Mouse (Mus musculus): ENCODE data around the gene Magi2. TPM values are rescaled to one million over a fixed set of nuclear protein-coding genes. Genes with fewer than 3 reads are reported as not detected.

The Magi2 gene
- polyA plus RNA-seq, 1 experiment from 2014 or later = 1.9 TPM

DNA sequence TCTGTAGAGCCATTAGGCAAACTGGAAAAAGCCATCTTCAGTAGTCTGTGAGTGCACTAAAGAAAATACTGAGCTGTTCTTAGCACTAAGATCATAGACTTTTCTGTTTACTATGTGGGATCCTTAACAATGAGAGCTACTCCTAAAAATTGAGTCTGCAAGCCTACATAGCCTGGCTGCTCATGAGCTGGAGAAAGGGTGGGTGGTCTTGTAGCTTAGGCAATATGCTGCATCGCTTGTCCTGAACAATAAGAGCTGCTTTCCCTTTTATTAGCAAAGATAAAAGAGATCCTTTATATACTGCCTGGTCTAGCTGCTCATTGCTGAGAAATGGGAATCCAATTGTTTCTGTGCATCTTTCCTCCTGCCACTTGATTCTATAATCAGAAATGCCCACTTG lies 841.7 kb downstream of the Magi2 start:
- Histone ChIP-seq H3K4me3 (ENCODE audit: low read depth, low read length) (no peak overlapping the region), H3K4me1 (ENCODE audit: insufficient read depth, low read depth, low read length) (no peaks in the 10 kb centered on the region), H3K4me2 (replicated peaks; ENCODE audit: low read depth, low read length) (no peak overlapping the region), H3K9me3 (ENCODE audit: low read length) (no peaks in the 10 kb centered on the region), H3K27ac (ENCODE audit: low read length) (no peak overlapping the region), H3K9ac (replicated peaks; ENCODE audit: low read depth) (no peak overlapping the region), H3K36me3 (ENCODE audit: insufficient read depth, low read length) (no peaks in the 10 kb centered on the region), H3K27me3 (replicated peaks; ENCODE audit: insufficient read depth, low read length) (no peaks in the 10 kb centered on the region)
- TF ChIP-seq CTCF (IDR thresholded peaks at IDR 0.05) (no peak), EP300 (IDR thresholded peaks at IDR 0.05) (no peak)
- DNase-seq (ENCODE audit: low spot score) = no peak
- 73% methylated on average over 1 of the region's 1 CpGs for WGBS
- ATAC-seq = no peak

DNA sequence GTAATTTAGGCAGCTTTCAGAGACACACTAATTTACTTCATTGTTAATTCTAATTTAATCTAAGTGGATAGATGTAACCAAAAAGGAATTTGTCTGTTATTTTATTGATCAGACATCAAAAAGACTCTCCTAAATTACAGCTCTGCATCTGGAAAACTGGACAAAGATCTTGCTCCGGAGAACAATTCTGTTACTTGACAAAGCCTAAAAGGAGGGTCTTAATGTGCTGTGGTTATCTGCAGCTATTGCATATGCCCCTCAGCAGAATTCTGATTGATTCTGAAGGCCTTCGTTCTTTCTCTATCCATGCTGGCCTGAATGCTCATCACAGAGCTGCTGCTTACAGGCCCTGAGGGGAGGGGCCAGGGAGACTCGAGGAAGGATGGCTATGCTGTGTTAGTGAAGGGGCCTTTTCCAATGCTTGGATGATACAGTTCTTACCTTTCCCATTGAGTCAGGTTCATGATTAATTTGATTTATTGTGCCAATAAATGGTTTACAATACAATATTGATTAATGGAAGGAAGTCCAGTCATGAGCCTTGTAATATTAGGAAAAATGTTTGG lies 842.2 kb downstream of the Magi2 start:
- H3K4me3 ChIP-seq (ENCODE audit: low read depth, low read length) = no peak overlapping the region
- TF ChIP-seq CTCF (IDR thresholded peaks at IDR 0.05) (no peak), EP300 (IDR thresholded peaks at IDR 0.05) (no peak)
- no peak for ATAC-seq
- no peak overlapping the region for H3K4me2 ChIP-seq (replicated peaks; ENCODE audit: low read depth, low read length)
- H3K27ac ChIP-seq (ENCODE audit: low read length) = no peak overlapping the region
- DNase-seq (ENCODE audit: low spot score) = no peak
- no peaks in the 10 kb centered on the region for H3K36me3 ChIP-seq (ENCODE audit: insufficient read depth, low read length)
- no peaks in the 10 kb centered on the region for H3K27me3 ChIP-seq (replicated peaks; ENCODE audit: insufficient read depth, low read length)
- no peaks in the 10 kb centered on the region for H3K9me3 ChIP-seq (ENCODE audit: low read length)
- no peaks in the 10 kb centered on the region for H3K4me1 ChIP-seq (ENCODE audit: insufficient read depth, low read depth, low read length)
- no peak overlapping the region for H3K9ac ChIP-seq (replicated peaks; ENCODE audit: low read depth)
- WGBS = 64% methylated on average over 3 of the region's 3 CpGs

DNA sequence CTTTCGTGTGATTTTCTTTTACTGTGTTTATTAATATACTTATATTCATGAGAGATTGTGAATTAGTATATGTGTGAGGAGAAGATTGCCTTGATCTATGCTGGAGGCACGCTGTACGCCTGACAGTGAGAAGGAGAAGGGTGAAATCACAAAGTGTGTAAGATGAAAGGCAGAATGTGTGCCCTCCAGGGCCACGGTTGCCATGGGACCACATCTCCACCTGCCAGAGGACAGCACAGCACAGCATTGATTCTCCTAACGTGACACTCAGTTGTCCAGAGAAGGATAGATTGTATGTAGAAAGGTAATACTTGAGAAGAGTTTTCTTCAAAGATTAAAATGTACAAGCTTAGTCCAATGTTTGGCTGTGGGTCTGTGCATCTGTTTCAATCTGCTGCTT lies 847.3 kb downstream of the Magi2 start:
- Histone ChIP-seq H3K9me3 (ENCODE audit: low read length) (no peaks in the 10 kb centered on the region), H3K9ac (replicated peaks; ENCODE audit: low read depth) (no peak overlapping the region), H3K4me2 (replicated peaks; ENCODE audit: low read depth, low read length) (no peak overlapping the region), H3K4me1 (ENCODE audit: insufficient read depth, low read depth, low read length) (no peaks in the 10 kb centered on the region), H3K27me3 (replicated peaks; ENCODE audit: insufficient read depth, low read length) (no peaks in the 10 kb centered on the region), H3K27ac (ENCODE audit: low read length) (no peak overlapping the region), H3K4me3 (ENCODE audit: low read depth, low read length) (no peak overlapping the region), H3K36me3 (ENCODE audit: insufficient read depth, low read length) (no peaks in the 10 kb centered on the region)
- 73% methylated on average over 5 of the region's 5 CpGs for WGBS
- TF ChIP-seq EP300 (IDR thresholded peaks at IDR 0.05) = no peak
- no peak for TF ChIP-seq CTCF (IDR thresholded peaks at IDR 0.05)
- ATAC-seq (no peak), DNase-seq (ENCODE audit: low spot score) (no peak)

DNA sequence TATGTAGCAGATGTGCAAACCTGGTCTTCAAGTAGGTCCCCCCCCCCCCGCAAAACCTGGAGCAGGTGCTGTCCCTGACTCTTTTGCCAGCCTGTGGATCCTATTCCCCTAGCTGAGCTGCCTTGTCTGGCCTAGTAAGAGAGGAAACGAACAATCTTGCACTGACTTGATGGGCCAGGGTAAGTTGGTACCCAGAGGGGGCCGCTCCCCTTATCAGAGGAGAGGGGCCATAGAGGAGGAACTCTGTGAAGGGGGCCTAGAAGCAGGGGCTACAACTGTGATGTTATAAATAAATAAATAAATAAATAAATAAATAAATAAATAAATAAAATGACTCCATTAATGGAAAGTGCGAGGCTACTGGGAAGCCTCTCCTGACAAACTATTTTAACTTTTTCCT lies 848.0 kb downstream of the Magi2 start:
- Histone ChIP-seq H3K4me3 (ENCODE audit: low read depth, low read length) (no peak overlapping the region), H3K27ac (ENCODE audit: low read length) (no peak overlapping the region), H3K4me1 (ENCODE audit: insufficient read depth, low read depth, low read length) (no peaks in the 10 kb centered on the region), H3K36me3 (ENCODE audit: insufficient read depth, low read length) (no peaks in the 10 kb centered on the region), H3K9me3 (ENCODE audit: low read length) (no peaks in the 10 kb centered on the region), H3K9ac (replicated peaks; ENCODE audit: low read depth) (no peak overlapping the region), H3K27me3 (replicated peaks; ENCODE audit: insufficient read depth, low read length) (no peaks in the 10 kb centered on the region), H3K4me2 (replicated peaks; ENCODE audit: low read depth, low read length) (no peak overlapping the region)
- WGBS = 86% methylated on average over 4 of the region's 4 CpGs
- no peak for ATAC-seq
- TF ChIP-seq CTCF (IDR thresholded peaks at IDR 0.05) (no peak), EP300 (IDR thresholded peaks at IDR 0.05) (no peak)
- DNase-seq (ENCODE audit: low spot score) = no peak

DNA sequence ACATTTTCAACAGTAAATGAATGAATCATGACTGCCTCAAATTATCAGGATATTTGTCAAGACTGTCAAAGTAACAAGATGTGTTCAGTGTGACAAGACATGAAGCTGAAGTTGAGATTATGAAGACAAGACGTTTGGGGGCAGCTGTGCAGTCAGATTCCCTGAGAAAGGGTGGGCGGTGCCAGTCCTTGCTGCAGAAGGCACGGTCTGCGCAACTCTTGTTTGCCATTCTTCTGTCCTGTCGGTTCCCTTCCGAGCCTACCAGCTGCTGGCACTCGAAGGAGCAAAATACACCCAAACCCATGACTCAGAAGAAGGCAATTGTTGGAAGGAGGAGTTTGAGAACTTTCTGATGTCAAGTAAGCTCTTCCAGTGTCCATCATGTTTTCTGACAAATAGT lies 852.1 kb downstream of the Magi2 start:
- ATAC-seq (no peak), DNase-seq (ENCODE audit: low spot score) (no peak)
- Histone ChIP-seq H3K27me3 (replicated peaks; ENCODE audit: insufficient read depth, low read length) (no peaks in the 10 kb centered on the region), H3K9me3 (ENCODE audit: low read length) (no peaks in the 10 kb centered on the region), H3K27ac (ENCODE audit: low read length) (no peak overlapping the region), H3K36me3 (ENCODE audit: insufficient read depth, low read length) (no peaks in the 10 kb centered on the region), H3K4me2 (replicated peaks; ENCODE audit: low read depth, low read length) (no peak overlapping the region), H3K4me1 (ENCODE audit: insufficient read depth, low read depth, low read length) (no peaks in the 10 kb centered on the region), H3K9ac (replicated peaks; ENCODE audit: low read depth) (no peak overlapping the region), H3K4me3 (ENCODE audit: low read depth, low read length) (no peak overlapping the region)
- no peak for TF ChIP-seq EP300 (IDR thresholded peaks at IDR 0.05)
- no peak for TF ChIP-seq CTCF (IDR thresholded peaks at IDR 0.05)
- 65% methylated on average over 7 of the region's 7 CpGs for WGBS

DNA sequence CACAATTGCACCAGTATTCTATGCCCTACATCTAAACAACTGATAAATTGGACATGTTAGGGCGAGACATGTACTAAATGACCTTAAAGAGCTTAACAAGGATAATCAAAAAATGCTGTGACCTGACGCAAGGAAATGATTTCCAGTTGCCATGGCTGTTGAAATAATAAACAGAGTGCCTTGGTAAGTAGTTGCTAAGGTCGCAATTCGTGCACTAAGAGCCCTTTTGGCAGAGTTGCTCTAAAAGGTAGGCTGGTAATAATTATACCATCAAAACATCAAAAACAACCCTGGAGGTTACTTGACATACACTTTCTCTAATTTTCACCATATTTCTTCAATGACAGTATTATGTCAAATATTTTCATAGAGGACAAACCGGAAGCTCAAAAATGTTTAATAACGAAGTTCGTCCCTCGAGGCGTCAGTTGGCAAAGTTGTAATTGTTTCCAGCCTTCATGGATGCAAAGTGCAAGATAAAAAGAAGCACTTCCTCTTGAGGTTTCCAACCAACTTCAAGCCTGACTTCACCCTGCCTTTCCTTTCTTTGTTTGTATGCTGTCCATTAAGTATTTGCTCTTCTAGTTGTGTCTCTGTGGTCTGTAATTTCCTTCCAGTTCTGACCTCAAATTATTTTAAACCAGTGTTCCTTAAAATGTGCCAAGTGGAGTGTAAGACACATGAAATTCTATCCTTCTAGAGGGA lies 853.9 kb downstream of the Magi2 start:
- ATAC-seq = no peak
- no peaks in the 10 kb centered on the region for H3K36me3 ChIP-seq (ENCODE audit: insufficient read depth, low read length)
- H3K4me2 ChIP-seq (replicated peaks; ENCODE audit: low read depth, low read length) = no peak overlapping the region
- H3K27me3 ChIP-seq (replicated peaks; ENCODE audit: insufficient read depth, low read length) = no peaks in the 10 kb centered on the region
- DNase-seq (ENCODE audit: low spot score) = no peak
- H3K4me3 ChIP-seq (ENCODE audit: low read depth, low read length) = no peak overlapping the region
- no peak for TF ChIP-seq CTCF (IDR thresholded peaks at IDR 0.05)
- TF ChIP-seq EP300 (IDR thresholded peaks at IDR 0.05) = no peak
- WGBS = 64% methylated on average over 9 of the region's 9 CpGs
- H3K9me3 ChIP-seq (ENCODE audit: low read length) = no peaks in the 10 kb centered on the region
- H3K4me1 ChIP-seq (ENCODE audit: insufficient read depth, low read depth, low read length) = no peaks in the 10 kb centered on the region
- no peak overlapping the region for H3K9ac ChIP-seq (replicated peaks; ENCODE audit: low read depth)
- no peak overlapping the region for H3K27ac ChIP-seq (ENCODE audit: low read length)

All from lung, postnatal 0 days (tissue).